Mouse (Mus musculus) R1 (cell line): Measurements from ENCODE around the gene Tnni1.

ENCODE experiments used
- DNase-seq: peaks from one replicate; pipeline ENCODE4 v3.0.0-alpha.2; 2018; ENCODE audit warnings: low read depth, low spot score

Gene Tnni1

GRCm38 (mm10) chr1:135810180-135810579 lies 30.9 kb downstream of the Tnni1 start:
- no peak for DNase-seq

- DNase-seq: peak; percentile 76
Observed at GRCm38 (mm10) chr1:135811016-135811646, 31.9 kb downstream of the Tnni1 start.

DNA sequence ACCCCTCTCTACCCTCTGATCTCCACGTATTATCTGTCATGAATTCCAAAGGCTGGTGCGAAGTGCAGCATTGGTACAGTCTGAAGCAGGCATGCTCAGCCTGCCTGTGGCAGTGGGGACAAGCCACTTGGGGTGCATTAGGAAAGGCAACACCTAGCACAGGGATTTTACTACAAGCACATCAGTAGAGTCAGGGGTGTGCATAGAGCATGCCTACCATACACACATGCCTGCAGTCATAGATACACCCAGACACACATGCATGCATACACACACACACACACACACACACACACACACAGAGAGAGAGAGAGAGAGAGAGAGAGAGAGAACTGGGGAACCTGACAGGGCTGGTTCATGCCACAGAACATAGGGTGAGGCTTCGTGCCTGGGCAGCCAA lies 33.0 kb downstream of the Tnni1 start:
- no peak for DNase-seq

- no peak for DNase-seq
Observed at GRCm38 (mm10) chr1:135812618-135813017, 33.4 kb downstream of the Tnni1 start.

GRCm38 (mm10) chr1:135813071-135813470 lies 33.8 kb downstream of the Tnni1 start:
- DNase-seq: no peak

DNA sequence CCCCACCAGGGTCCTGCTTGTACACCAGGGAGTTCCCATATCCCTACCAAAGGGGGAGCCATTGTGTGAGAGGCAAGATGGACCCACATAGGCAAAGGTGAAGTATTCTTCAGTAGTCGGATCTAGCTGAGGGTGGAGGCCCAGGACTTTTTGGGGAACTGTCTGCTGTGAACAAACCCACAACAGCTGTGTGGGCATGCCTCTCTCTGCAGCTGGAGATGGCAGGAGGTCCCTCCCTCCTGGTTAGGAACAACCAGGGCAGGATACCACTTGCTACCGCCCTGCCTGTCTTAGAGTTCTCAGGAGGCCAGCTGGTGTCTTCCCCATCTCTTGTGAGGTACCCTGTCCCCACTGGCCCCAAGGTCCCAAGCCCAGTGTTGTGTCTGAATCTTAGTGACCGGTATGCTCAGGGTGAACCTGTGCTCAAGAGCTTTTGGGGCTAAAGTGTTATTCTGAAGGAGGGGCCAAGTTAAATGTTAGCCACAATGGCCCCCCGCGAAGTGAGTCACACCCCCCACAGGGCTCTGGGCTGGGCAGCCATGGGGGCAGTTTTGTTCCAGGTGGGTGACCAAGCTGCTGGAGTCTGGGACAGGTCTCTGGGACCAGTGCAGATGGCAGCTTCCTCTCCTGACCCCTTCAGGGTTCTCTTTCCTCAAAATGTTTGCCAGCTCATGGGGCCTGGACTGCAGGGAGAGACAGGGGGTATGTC lies 34.6 kb downstream of the Tnni1 start:
- no peak for DNase-seq

GRCm38 (mm10) chr1:135814531-135814930 lies 35.3 kb downstream of the Tnni1 start:
- no peak for DNase-seq

GRCm38 (mm10) chr1:135817595-135817994 lies 38.4 kb downstream of the Tnni1 start:
- DNase-seq: no peak

DNA sequence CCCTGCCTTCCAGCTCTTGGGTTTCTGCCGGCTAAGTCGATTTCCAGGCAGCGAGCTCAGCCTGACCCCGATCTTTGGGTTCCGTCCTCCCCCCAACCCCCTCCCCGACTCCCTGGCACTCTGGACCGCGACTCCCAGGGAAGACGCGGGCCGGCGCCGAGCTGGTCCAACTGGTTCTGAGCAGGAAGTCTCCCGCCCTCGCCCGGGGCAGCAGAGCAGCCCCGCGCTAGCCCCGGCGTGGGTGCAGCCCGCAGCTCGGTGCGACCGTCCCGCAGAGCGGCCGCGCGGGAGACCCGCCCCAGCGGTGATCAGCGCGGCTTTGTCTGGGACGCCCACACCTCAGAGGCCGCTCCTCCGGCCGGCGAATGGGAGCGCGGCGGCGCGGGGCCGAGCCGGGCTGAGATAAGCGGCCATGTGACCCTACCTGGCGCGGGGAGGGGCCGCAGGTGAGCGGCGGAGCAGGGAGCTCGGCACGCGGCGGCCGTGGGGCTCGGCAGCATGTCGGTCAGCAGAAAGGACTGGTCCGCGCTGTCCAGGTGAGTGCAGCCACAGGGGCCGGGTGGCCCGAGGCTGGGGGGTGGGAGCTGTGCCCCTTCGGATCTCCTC lies 39.4 kb downstream of the Tnni1 start, which contains the start of gene Lad1:
TSS of gene Lad1 (plus strand) at position 118 of the 606 bp plus-strand sequence.
- no peak for DNase-seq

GRCm38 (mm10) chr1:135820071-135820470 lies 40.8 kb downstream of the Tnni1 start:
- peak; percentile 43 for DNase-seq

DNA sequence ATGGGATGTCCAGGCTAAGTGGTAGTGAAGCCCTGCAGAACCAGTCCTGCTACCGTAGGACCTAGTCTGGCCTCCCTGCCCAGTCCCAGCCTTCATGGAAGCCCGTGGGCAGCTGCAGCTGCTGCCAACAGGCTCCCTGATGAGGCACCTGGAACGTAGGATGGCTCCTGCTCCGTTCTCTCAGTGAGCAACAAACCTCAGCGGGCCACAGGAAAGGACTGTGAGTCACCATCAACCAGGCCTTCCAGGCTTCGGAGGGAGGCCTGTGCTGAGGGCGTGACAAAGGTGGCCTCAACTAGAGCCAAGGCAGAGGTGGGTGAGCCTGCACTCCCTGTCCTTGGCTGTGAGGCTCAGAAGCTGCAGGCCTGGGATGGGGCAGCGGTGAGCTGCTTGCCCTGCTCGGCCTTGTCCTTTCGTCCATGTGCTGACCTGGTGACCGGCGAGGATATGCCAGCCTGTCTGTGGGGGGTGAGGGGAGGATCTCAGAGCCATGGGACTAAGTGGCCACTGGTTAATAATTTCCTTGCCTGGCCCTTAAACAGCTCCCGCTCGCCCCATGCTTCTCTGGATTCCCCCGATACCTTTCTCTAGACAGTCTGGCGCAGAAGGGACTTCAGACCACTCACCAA lies 41.6 kb downstream of the Tnni1 start:
- no peak for DNase-seq

DNA sequence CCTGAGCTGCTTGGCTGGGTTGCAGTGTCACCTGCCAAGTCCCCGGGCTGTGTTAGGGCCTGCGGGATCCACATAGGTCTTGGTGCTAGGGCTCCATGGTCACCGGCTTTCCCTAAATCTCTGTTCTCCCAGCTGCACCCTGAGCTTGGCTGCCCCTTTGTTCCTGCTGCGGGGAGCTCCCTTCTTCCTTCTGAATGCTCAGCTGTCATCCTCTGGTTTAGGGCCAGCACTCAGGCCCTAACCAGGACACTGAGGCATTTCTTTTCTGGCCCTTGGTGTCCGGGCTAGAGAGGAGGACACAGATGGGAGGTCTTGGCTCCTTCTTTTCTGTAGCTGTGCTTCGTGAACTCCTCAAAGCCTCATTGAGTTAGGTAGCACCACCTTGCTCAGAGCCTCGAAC lies 42.5 kb downstream of the Tnni1 start:
- no peak for DNase-seq

GRCm38 (mm10) chr1:135828918-135829317 lies 49.7 kb downstream of the Tnni1 start:
- DNase-seq: peak; percentile 75

GRCm38 (mm10) chr1:135834206-135834859 lies 55.1 kb downstream of the Tnni1 start:
- DNase-seq: no peak

DNA sequence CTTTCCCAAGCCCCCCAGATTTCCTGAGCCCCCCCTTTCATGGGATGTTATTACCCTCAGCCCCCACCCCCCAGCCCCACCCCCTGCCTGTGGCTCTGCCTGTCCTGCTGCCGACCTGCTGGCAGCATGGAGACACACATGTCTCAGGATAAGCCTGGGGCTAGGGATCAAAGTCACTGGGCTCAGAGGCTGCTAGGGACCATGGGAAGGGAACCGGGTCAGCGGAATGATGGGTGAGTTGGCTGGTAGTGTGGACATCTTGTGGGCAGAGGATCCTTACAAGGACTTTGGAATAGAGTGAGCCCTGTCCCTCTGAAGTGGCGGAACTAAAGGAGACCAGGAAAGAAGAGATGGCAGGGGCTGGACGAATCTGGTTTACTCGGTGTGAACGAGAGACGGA lies 55.7 kb downstream of the Tnni1 start:
- no peak for DNase-seq

DNA sequence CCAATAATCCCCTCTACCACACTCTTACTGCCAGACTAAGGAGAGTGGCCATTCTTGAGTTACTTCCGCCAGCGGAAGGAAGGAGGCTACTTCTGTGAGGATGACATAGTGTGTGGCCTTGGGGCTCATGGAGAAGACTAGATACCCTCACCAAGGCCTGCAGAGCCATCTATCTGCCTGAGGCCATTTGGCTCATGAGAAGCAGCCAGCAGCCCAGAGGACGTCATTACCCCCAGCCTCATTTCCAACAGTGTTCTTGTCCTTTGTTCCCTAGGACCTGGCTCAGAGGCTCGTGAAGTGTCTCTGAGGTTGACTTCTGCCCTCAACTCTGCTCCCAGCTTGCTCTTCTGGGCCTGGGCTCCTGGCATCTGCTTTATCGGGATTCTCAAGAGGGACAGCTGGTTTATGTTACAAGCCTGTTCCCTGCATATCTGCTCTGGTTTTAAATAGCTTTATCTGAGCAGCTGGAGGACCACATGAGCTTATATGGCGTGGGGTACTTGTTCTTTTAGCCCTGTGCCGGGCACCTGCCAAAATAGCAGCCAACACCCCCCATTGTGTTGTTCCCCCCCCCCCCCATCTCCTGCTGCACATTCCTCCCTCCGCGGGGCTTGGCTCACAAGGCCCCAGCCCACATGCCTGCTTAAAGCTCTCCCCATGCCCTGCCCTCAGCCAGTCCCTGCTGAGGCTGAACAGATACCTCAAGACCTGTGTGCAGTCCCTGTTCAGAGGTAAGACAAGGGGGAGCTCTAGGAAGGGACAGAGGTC lies 56.7 kb downstream of the Tnni1 start, which contains the start of gene Tnnt2:
TSS of gene Tnnt2 (plus strand) at position 639 of the 768 bp plus-strand sequence.
- DNase-seq: no peak

GRCm38 (mm10) chr1:135838626-135839025 lies 59.4 kb downstream of the Tnni1 start:
- no peak for DNase-seq

DNA sequence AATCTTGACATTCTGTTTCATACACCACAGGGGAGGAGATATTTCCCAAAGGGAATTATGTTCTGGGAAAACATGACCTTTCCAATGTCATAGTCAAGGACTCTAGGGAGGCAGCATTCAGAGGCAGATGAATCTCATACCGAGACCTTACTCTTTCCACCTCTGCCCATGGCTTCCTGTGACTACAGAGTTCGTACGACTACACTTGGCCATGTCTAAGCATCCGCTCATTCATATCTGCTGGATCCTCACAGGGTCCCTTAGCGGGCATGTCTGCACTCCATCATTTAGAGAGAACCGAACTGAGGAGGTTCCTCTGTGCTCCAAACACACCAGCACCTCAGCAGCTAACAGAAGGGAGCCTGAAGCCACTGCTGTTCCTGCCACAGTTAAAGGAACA lies 59.8 kb downstream of the Tnni1 start:
- no peak for DNase-seq

GRCm38 (mm10) chr1:135840675-135841395 lies 61.6 kb downstream of the Tnni1 start:
- DNase-seq: no peak

DNA sequence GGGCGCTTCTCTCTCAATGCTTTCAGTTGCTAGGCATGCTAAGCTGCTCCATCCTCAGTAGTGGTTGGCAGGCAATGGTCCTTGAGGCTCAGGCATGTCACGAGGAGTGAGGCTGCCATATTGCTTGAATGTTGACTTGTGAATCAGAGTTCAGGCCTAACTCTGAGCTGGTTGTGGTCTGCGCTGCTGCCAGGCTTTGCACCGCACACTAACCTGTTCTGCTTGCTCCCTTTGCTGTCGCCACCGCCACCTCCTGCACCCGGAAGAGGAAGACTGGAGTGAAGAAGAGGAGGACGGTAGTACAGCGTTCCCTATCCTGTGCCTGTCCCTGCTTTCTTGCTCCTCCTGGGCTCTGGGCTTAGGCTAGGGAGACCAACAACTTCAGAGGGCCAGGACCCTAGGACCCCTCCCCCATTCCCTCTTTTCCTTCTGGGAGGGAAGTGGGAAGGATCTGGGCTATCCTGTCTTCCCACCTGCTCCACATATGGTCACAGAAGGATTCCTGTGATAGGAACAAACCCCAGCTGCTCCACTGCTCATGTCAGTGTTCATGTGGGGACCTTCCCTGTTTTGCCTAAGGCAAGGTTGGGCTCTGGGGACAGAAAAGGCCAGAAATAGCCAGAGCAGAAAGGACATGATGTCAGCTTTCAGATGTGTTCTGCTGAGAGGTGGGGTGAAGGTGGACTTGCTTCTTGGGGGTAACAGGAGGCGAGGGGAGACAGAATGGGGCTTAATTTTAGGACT lies 64.5 kb downstream of the Tnni1 start:
- DNase-seq: no peak
